In the genomic region with DNA sequence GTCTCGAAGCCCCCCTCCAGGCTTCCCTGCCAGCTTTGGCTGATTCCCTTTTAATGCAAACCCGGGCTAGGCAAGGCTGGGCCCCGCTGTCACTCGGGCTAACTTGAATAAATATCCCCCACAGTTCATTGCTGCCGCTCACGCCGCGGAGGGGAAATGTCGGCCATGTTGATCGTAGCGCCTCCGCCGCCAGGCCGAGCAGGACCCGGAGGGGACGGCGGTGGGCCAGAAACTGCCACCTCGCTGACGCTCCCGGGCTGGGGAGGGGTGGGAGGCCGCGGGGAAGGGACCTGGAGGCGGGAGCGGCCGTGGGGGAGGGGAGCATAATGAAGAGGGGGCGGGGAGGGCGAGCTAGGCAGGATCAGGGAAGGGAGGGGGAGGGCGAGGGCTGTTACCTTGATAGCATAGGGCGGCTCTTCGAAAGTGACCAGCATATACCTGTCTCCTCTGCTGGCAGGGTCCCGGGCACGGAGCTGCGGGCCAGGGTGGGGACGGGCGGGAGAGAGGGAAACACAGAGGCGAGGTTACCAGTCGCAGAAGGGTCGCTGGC, we compare ENCODE assay signal across 8 mouse cellular contexts. TPM values are rescaled to one million over a fixed set of nuclear protein-coding genes. Genes with fewer than 3 reads are reported as not detected.
DNase-seq lines count a peak whose midpoint lies in the region; ATAC-seq lines count a peak whose summit lies in the region.

No protein-coding gene starts in this region.

- WGBS in intestine, embryonic 15.5 days = 0% methylated on average over 30 of the region's 38 CpGs

- peak; percentile 47 for ATAC-seq in intestine, embryonic 15.5 days

- H3K27ac ChIP-seq in intestine, embryonic 15.5 days = peak overlapping the region; percentile 99

- intact Hi-C loops in left cerebral cortex, postnatal 25 days (cut with DNase I) = loop anchor here (2.0 kb wide), 2 partner anchors 121 to 177 kb away; no protein-coding TSS in a partner anchor

- no peaks in the 10 kb centered on the region for H3K36me3 ChIP-seq in intestine, embryonic 15.5 days

- H3K27me3 ChIP-seq in intestine, embryonic 15.5 days (replicated peaks) = no peaks in the 10 kb centered on the region

- H3K4me2 ChIP-seq in intestine, embryonic 15.5 days (replicated peaks) = peak overlapping the region; percentile 70

- peak; percentile 45 for DNase-seq in adipocyte (ENCODE audit: low spot score)
- peak; percentile 84 for DNase-seq in embryo, embryonic 10.5 days (ENCODE audit: low spot score)
- DNase-seq in gastrocnemius, postnatal 25 days = peak; percentile 75
- peak; percentile 63 to 72 for DNase-seq in left cerebral cortex, postnatal 25 days (ENCODE audit: low spot score in 2 of 2)
- peak; percentile 82 for DNase-seq in mesoderm, embryonic 11.5 days (ENCODE audit: low read depth, low spot score)
- DNase-seq in right cerebral cortex, postnatal 25 days = peak; percentile 64
- peak; percentile 63 to 70 for DNase-seq in urinary bladder, postnatal 36 days (ENCODE audit: low spot score in 2 of 2)

- no peaks in the 10 kb centered on the region for H3K4me1 ChIP-seq in intestine, embryonic 15.5 days (replicated peaks)

- H3K4me3 ChIP-seq in intestine, embryonic 15.5 days (replicated peaks) = peak overlapping the region; percentile 99

- peak overlapping the region; percentile 100 for H3K9ac ChIP-seq in intestine, embryonic 15.5 days

- H3K9me3 ChIP-seq in intestine, embryonic 15.5 days = no peaks in the 10 kb centered on the region

RNA-seq across cellular contexts. Expression of a gene that starts 1.1 kb away (rescaled TPM):
- 10 to 100 TPM; 10.8 to 11.9 TPM for total RNA-seq in gastrocnemius, postnatal 25 days (2021)
- polyA plus RNA-seq in intestine, embryonic 15.5 days (2015; fragmentation: Nextera tagmentation; extraction: Ambion mirVana) = 20.2 and 20.3 TPM in 2 replicates
- 10 to 100 TPM; 33.4 to 39.3 TPM for total RNA-seq in left cerebral cortex, postnatal 25 days (2021)

Comparison
In these comparisons a context has a peak if more than half of its experiments do, and no peak if none do; other contexts are left out.
1. Peak in every context shown above with its lines: DNase-seq, ATAC-seq, H3K4me3 ChIP-seq and H3K27ac ChIP-seq.